ENCODE assay signal across 2 mouse cellular contexts in genomic region chr2:120064639-120065038, GRCm38 (mm10).
TF ChIP-seq lines count a peak whose summit lies in the region.

No protein-coding gene starts in this region.

TF ChIP-seq in CH12.LX, 34 proteins besides CTCF, POLR2A, EP300 and RAD21:
- TF ChIP-seq HCFC1 (IDR thresholded peaks at IDR 0.05; ENCODE audit: low read depth, low read length) (no peak), BHLHE40 (IDR thresholded peaks at IDR 0.05; ENCODE audit: low read depth, low read length) (no peak), SMC3 (IDR thresholded peaks at IDR 0.05; ENCODE audit: low read depth, low read length) (peak; percentile 3; the same call in 1 of the 2 replicates), CHD1 (IDR thresholded peaks at IDR 0.05; ENCODE audit: low read depth, low read length) (no peak), KAT2A (IDR thresholded peaks at IDR 0.05; ENCODE audit: insufficient replicate concordance, low read length) (no peak), USF2 (conservative IDR thresholded peaks at IDR 0.05; ENCODE audit: low read depth, low read length) (no peak), MAZ (IDR thresholded peaks at IDR 0.05; ENCODE audit: low read depth, low read length) (no peak), E2F4 (IDR thresholded peaks at IDR 0.05; ENCODE audit: insufficient replicate concordance, low read depth, low read length) (peak; percentile 82; the same call in 1 of the 2 replicates)

TF ChIP-seq in MEL, 35 proteins besides CTCF, POLR2A, EP300 and RAD21:
- TF ChIP-seq SMC3 (IDR thresholded peaks at IDR 0.05; ENCODE audit: low read depth, low read length) (peak; percentile 11; the same call in 1 of the 2 replicates), ELF1 (IDR thresholded peaks at IDR 0.05; ENCODE audit: low read depth, low read length) (no peak), JUND (IDR thresholded peaks at IDR 0.05; ENCODE audit: low read depth, low read length) (no peak)
TF ChIP-seq in MEL: peak in this region for 1.
